In genomic region chr6:90772120-90772519, GRCm38 (mm10) we compare ENCODE assay signal across 13 mouse cellular contexts.
"Had no signal": no experiment of that assay in that cellular context is flagged by ENCODE, and none has a peak within 500 bp of the region (broad histone marks: within the 10 kb centered on the region; RNA-seq: fewer than 3 reads in every experiment).

No protein-coding gene starts in this region.

- H3K9ac ChIP-seq: liver, embryonic 13.5 days had no signal

- DNase-seq: kidney, adult 8-10 months; kidney, postnatal 36 days; layer of hippocampus, postnatal 36 days; liver, embryonic 13.5 days; midbrain, embryonic 14.5 days; thymus, adult 2 months; thymus, postnatal 14 days; thymus, postnatal 4 days had no signal

- H3K36me3 ChIP-seq: liver, embryonic 13.5 days had no signal

- H3K4me3 ChIP-seq: left cerebral cortex, adult 2 months; liver, embryonic 13.5 days had no signal

- H3K27ac ChIP-seq: kidney, postnatal 0 days; left cerebral cortex, adult 2 months; liver, embryonic 13.5 days had no signal

- ATAC-seq: hindbrain, embryonic 16.5 days; intestine, embryonic 16.5 days had no signal

- H3K4me2 ChIP-seq: liver, embryonic 13.5 days; midbrain, embryonic 11.5 days had no signal

- H3K4me1 ChIP-seq: liver, embryonic 13.5 days had no signal

- H3K9me3 ChIP-seq: liver, embryonic 13.5 days had no signal

- H3K27me3 ChIP-seq: liver, embryonic 13.5 days had no signal
